Comparison of ENCODE assay signal across 11 mouse cellular contexts in genomic region chr4:41387755-41388469, GRCm38 (mm10). TPM values are rescaled to one million over a fixed set of nuclear protein-coding genes. Genes with fewer than 3 reads are reported as not detected.
DNase-seq lines count a peak whose midpoint lies in the region; ATAC-seq and TF ChIP-seq lines count a peak whose summit lies in the region.
"Had no signal": no experiment of that assay in that cellular context is flagged by ENCODE, and none has a peak within 500 bp of the region (broad histone marks: within the 10 kb centered on the region; RNA-seq: fewer than 3 reads in every experiment).

No protein-coding gene starts in this region.

- no peaks in the 10 kb centered on the region for H3K4me1 ChIP-seq in kidney, embryonic 15.5 days
- peaks cover 2% of the 10 kb centered on the region; the same call in 1 of the 2 replicates for H3K4me1 ChIP-seq in kidney, adult 2 months (ENCODE audit: control insufficient read depth, insufficient read depth, low read length)
- H3K4me1 ChIP-seq in erythroblast, embryonic 14.5 days (ENCODE audit: control insufficient read depth) = peaks cover 59% of the 10 kb centered on the region
- H3K4me1 ChIP-seq in hindbrain, embryonic 13.5 days (replicated peaks) = no peaks in the 10 kb centered on the region
- H3K4me1 ChIP-seq: limb, embryonic 15.5 days had no signal

- no peak overlapping the region for H3K9ac ChIP-seq in kidney, embryonic 15.5 days
- H3K9ac ChIP-seq in hindbrain, embryonic 13.5 days = no peak overlapping the region; the same call in 1 of the 2 replicates
- H3K9ac ChIP-seq: limb, embryonic 15.5 days had no signal

- no peak for TF ChIP-seq CTCF in kidney, adult 2 months (conservative IDR thresholded peaks at IDR 0.05; ENCODE audit: insufficient read depth, insufficient read length, low read depth, low read length)

- H3K27ac ChIP-seq in kidney, embryonic 15.5 days = no peak overlapping the region
- H3K27ac ChIP-seq in kidney, adult 2 months (ENCODE audit: insufficient read depth, low read depth, low read length) = no peak overlapping the region
- no peak overlapping the region for H3K27ac ChIP-seq in hindbrain, embryonic 13.5 days
- H3K27ac ChIP-seq: limb, embryonic 15.5 days had no signal

- no peak overlapping the region for H3K4me3 ChIP-seq in kidney, embryonic 15.5 days (replicated peaks)
- no peak overlapping the region for H3K4me3 ChIP-seq in kidney, adult 2 months (ENCODE audit: insufficient read depth, low read depth, low read length)
- peak overlapping the region; percentile 71 for H3K4me3 ChIP-seq in erythroblast, embryonic 14.5 days (replicated peaks)
- H3K4me3 ChIP-seq in hindbrain, embryonic 13.5 days = no peak overlapping the region
- H3K4me3 ChIP-seq: limb, embryonic 15.5 days had no signal

- no peak for DNase-seq in kidney, adult 2 months
- DNase-seq in liver = peak; percentile 86
- DNase-seq in spleen, postnatal 4 days (ENCODE audit: low spot score in 2 of 2) = peak; percentile 73 to 75
- DNase-seq in lung, postnatal 25 days (ENCODE audit: low spot score) = no peak
- DNase-seq in cerebellum, postnatal 36 days = no peak
- DNase-seq: kidney, postnatal 14 days; midbrain, embryonic 14.5 days had no signal

- no peak for TF ChIP-seq POLR2A in kidney, adult 2 months (IDR thresholded peaks at IDR 0.05; ENCODE audit: low read depth, low read length)

- no peak overlapping the region for H3K4me2 ChIP-seq in kidney, embryonic 15.5 days
- no peak overlapping the region for H3K4me2 ChIP-seq in hindbrain, embryonic 13.5 days
- H3K4me2 ChIP-seq: limb, embryonic 15.5 days had no signal

- 80% methylated on average over 7 of the region's 7 CpGs for WGBS in kidney, embryonic 15.5 days
- 61% methylated on average over 7 of the region's 7 CpGs for whole genome bisulfite sequencing in kidney, adult 2 months
- 83% methylated on average over 7 of the region's 7 CpGs for WGBS in hindbrain, embryonic 13.5 days

- peaks cover 84% of the 10 kb centered on the region for H3K36me3 ChIP-seq in kidney, embryonic 15.5 days
- peaks cover 1% of the 10 kb centered on the region; the same call in 1 of the 2 replicates for H3K36me3 ChIP-seq in kidney, adult 2 months (ENCODE audit: control insufficient read depth, insufficient read depth, low read length)
- H3K36me3 ChIP-seq in erythroblast, embryonic 14.5 days (ENCODE audit: control insufficient read depth) = peaks cover 100% of the 10 kb centered on the region
- H3K36me3 ChIP-seq in hindbrain, embryonic 13.5 days = peaks cover 65% of the 10 kb centered on the region

- ATAC-seq in kidney, embryonic 15.5 days (replicated peaks; ENCODE audit: low FRiP score) = peak; percentile 78; the same call in 1 of the 2 replicates
- ATAC-seq in hindbrain, embryonic 13.5 days (ENCODE audit: low FRiP score) = no peak

- no peaks in the 10 kb centered on the region for H3K9me3 ChIP-seq in kidney, embryonic 15.5 days (replicated peaks)
- H3K9me3 ChIP-seq in erythroblast, embryonic 14.5 days (ENCODE audit: control insufficient read depth, low read length) = no peaks in the 10 kb centered on the region
- no peaks in the 10 kb centered on the region for H3K9me3 ChIP-seq in hindbrain, embryonic 13.5 days
- H3K9me3 ChIP-seq: limb, embryonic 15.5 days had no signal

- no peaks in the 10 kb centered on the region for H3K27me3 ChIP-seq in kidney, embryonic 15.5 days
- H3K27me3 ChIP-seq in kidney, adult 2 months (replicated peaks; ENCODE audit: control insufficient read depth, insufficient read depth, low read length) = no peaks in the 10 kb centered on the region
- H3K27me3 ChIP-seq in erythroblast, embryonic 14.5 days (ENCODE audit: control insufficient read depth) = no peaks in the 10 kb centered on the region
- no peaks in the 10 kb centered on the region for H3K27me3 ChIP-seq in hindbrain, embryonic 13.5 days
- H3K27me3 ChIP-seq: limb, embryonic 15.5 days had no signal

RNA-seq across cellular contexts. Expression of gene Ubap1, which starts 39.1 kb away (rescaled TPM):
- 62.3 and 63.0 TPM in 2 replicates for polyA plus RNA-seq in kidney, embryonic 15.5 days (2015; fragmentation: Nextera tagmentation; extraction: Ambion mirVana)
- polyA plus RNA-seq in kidney, adult 2 months (2012; rRNA removed) = 38.8 and 40.4 TPM in 2 replicates
- 7.0 and 7.3 TPM in 2 replicates for polyA plus RNA-seq in erythroblast, embryonic 14.5 days (2012)
- polyA plus RNA-seq in hindbrain, embryonic 13.5 days (2015; fragmentation: Nextera tagmentation; extraction: Ambion mirVana) = 70.4 and 71.8 TPM in 2 replicates

Comparison
In these comparisons a context has a peak if more than half of its experiments do, and no peak if none do; other contexts are left out.
1. DNase-seq: peak in liver (single experiment) and spleen, postnatal 4 days (2 of 2); none in kidney, adult 2 months (single experiment), lung, postnatal 25 days (single experiment) and cerebellum, postnatal 36 days (0 of 2).